Mouse (Mus musculus): ENCODE measurements around the gene Neu3. TPM values are rescaled to one million over a fixed set of nuclear protein-coding genes. Genes with fewer than 3 reads are reported as not detected.
"Not testable (repeated sequence)": the region's sequence is repeated elsewhere in the genome, so short reads cannot be mapped to it uniquely, and the experiment has no call there.

The Neu3 gene
- polyA plus RNA-seq, 1 experiment from 2014 or later = 1.1 TPM

DNA sequence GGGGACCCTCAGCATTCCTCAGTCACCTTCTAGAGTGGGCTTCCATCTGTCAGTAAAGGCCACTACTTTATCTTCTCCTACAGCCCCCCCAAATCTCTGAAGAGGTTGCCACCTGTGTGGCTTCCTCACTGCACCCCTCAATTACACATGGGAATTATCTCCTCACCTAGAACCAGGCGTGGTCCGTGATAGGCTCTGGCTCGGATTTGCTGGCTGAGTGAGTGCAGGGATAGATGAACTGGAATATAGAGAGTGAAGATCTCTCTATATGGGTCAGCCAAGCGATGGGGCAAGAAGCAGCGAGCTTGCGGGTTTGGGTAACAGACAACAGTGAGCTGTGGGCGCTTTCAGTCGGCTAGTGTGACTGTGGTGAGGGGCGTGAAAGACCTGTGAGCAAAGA, 2.7 kb downstream of the Neu3 start:
- H3K4me2 ChIP-seq (ENCODE audit: low read depth, severe bottlenecking) = no peak overlapping the region
- DNase-seq (ENCODE audit: low spot score) = no peak
- no peaks in the 10 kb centered on the region for H3K4me1 ChIP-seq (ENCODE audit: control insufficient read depth, insufficient read depth, low read length)
- no peak overlapping the region for H3K27ac ChIP-seq (replicated peaks; ENCODE audit: low read depth, low read length)
- no peak overlapping the region; the same call in 1 of the 2 replicates for H3K9ac ChIP-seq (ENCODE audit: low read length)
- ATAC-seq (ENCODE audit: insufficient number of reproducible peaks, low FRiP score, low TSS enrichment, low read depth) = no peak
- H3K27me3 ChIP-seq (ENCODE audit: control insufficient read depth, insufficient read depth, low read length) = no peaks in the 10 kb centered on the region
- WGBS = 81% methylated on average over 9 of the region's 9 CpGs
- H3K9me3 ChIP-seq (ENCODE audit: control insufficient read depth, low read length) = no peaks in the 10 kb centered on the region
- H3K4me3 ChIP-seq (ENCODE audit: low read depth, low read length) = no peak overlapping the region
- H3K36me3 ChIP-seq (ENCODE audit: control insufficient read depth, insufficient read depth, low read length) = no peaks in the 10 kb centered on the region

DNA sequence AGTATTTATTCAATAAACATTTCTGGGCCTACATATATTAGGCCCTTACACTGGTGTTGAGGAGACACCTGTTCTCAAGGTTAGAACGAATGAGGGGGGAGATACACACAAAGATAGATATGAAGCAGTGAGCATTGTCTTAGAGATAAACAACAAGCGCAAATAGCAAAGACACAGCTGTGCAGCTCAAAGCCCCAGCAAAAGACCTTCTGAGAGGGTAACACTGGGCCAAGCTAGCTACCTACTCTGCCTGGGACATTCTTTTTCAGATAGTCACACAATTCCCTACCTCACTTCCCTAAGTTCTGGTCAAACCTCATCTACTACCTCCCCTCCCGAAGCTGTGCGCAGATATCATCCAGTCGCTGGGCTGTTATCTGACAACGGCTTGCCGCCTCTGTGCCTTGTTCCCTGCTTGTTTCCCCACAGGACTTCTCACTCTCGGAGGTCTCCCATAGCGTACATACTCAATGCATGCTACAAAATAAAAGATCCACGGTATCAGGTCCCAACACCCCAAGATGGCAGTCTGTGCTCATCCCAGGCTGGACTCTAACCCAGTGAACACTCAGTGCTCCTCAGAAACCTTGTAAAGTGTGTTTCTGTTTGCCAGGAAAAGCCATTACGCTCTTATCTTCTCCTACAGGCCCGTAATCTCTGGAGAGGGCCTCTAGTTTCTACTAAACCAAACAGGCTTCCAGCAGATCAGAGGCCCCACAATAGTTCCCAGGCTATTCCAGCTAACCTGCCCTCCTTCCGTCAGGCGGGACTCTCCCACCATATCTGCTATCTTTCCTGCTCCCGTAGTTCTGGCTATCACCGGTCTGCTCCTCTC, 3.4 kb downstream of the Neu3 start:
- Histone ChIP-seq H3K4me3 (ENCODE audit: low read depth, low read length) (no peak overlapping the region), H3K4me1 (ENCODE audit: control insufficient read depth, insufficient read depth, low read length) (no peaks in the 10 kb centered on the region), H3K9ac (ENCODE audit: low read length) (no peak overlapping the region), H3K27ac (replicated peaks; ENCODE audit: low read depth, low read length) (no peak overlapping the region), H3K36me3 (ENCODE audit: control insufficient read depth, insufficient read depth, low read length) (no peaks in the 10 kb centered on the region), H3K9me3 (ENCODE audit: control insufficient read depth, low read length) (no peaks in the 10 kb centered on the region), H3K4me2 (ENCODE audit: low read depth, severe bottlenecking) (no peak overlapping the region), H3K27me3 (ENCODE audit: control insufficient read depth, insufficient read depth, low read length) (no peaks in the 10 kb centered on the region)
- no peak for ATAC-seq (ENCODE audit: insufficient number of reproducible peaks, low FRiP score, low TSS enrichment, low read depth)
- no peak for DNase-seq (ENCODE audit: low spot score)
- WGBS = 79% methylated on average over 16 of the region's 16 CpGs

DNA sequence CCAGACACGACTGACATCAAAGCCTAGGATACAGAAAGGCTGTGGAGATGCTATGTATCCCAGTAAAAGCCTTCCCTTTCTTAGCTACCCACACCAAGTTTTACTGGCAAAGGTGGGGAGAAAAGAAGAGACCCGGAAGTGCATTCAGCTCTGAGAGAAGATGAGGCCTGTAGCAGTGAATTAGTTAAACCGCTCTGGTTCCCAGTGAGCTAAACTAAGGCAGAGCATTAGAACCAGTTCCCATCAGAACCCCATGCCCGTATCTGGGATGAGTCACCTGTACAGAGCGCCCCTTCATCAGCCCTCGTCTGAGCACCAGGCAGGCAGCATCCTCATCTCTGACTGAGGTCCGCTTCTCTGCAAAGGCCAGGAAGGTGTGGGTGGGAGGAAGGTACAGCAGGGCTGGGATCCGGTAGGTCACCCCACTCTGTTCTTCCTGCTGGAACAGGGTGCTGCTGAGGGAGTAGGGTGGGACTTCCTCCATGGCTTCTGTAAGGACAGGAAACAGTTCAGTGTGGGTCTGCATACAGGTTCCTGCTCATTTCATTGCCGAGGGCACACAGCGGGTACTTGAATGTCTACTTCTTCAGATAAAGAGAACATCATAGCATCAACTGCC, 5.1 kb downstream of the Neu3 start:
- Histone ChIP-seq H3K36me3 (ENCODE audit: control insufficient read depth, insufficient read depth, low read length) (no peaks in the 10 kb centered on the region), H3K4me1 (ENCODE audit: control insufficient read depth, insufficient read depth, low read length) (no peaks in the 10 kb centered on the region), H3K27ac (replicated peaks; ENCODE audit: low read depth, low read length) (no peak overlapping the region), H3K9ac (ENCODE audit: low read length) (no peak overlapping the region), H3K4me3 (ENCODE audit: low read depth, low read length) (no peak overlapping the region), H3K9me3 (ENCODE audit: control insufficient read depth, low read length) (no peaks in the 10 kb centered on the region), H3K4me2 (ENCODE audit: low read depth, severe bottlenecking) (no peak overlapping the region), H3K27me3 (ENCODE audit: control insufficient read depth, insufficient read depth, low read length) (no peaks in the 10 kb centered on the region)
- WGBS = 89% methylated on average over 10 of the region's 10 CpGs
- ATAC-seq (ENCODE audit: insufficient number of reproducible peaks, low FRiP score, low TSS enrichment, low read depth) = no peak
- DNase-seq (ENCODE audit: low spot score) = no peak

DNA sequence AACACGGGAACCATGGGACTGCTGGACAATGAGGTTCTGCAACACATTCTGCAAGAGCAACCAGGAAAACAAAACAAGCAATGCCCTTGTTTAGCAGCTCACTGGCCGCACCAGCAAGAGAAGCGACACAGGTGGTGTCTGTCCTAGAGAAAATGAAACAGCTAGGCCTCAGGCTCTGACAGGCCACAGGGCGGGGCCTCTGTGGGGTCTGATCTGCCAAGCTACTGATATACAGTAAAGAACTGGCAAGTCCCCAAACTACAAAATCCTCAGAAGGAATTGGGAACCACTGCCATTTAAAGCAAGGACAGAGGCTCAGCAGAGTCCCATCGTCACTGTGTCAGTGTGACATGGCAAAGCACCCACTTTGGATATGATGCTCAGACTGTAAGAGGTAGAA, 5.8 kb downstream of the Neu3 start:
- no peaks in the 10 kb centered on the region for H3K4me1 ChIP-seq (ENCODE audit: control insufficient read depth, insufficient read depth, low read length)
- H3K9me3 ChIP-seq (ENCODE audit: control insufficient read depth, low read length) = no peaks in the 10 kb centered on the region
- no peak overlapping the region for H3K4me3 ChIP-seq (ENCODE audit: low read depth, low read length)
- no peak for ATAC-seq (ENCODE audit: insufficient number of reproducible peaks, low FRiP score, low TSS enrichment, low read depth)
- H3K4me2 ChIP-seq (ENCODE audit: low read depth, severe bottlenecking) = no peak overlapping the region
- H3K27ac ChIP-seq (replicated peaks; ENCODE audit: low read depth, low read length) = no peak overlapping the region
- H3K36me3 ChIP-seq (ENCODE audit: control insufficient read depth, insufficient read depth, low read length) = no peaks in the 10 kb centered on the region
- H3K27me3 ChIP-seq (ENCODE audit: control insufficient read depth, insufficient read depth, low read length) = no peaks in the 10 kb centered on the region
- WGBS = 89% methylated on average over 5 of the region's 5 CpGs
- DNase-seq (ENCODE audit: low spot score) = no peak
- H3K9ac ChIP-seq (ENCODE audit: low read length) = no peak overlapping the region

DNA sequence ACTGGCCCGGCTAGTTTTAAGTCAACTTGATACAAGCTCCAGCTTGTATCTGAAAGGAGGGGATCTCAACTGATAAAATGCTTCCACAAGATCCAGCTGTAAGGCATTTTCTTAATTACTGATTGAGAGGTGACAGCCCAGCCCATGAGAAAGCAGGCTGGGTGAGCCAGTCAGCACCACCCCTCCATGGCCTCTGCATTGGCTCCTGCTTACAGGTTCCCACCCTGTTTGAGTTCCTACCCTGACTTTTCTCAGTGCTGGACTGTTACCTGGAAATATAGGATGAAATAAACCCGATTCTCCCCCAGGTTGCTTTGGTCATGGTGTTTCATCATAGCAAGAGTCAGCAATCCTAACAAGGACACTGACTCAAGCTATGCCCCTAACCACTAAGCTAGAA, 6.3 kb downstream of the Neu3 start:
- DNase-seq (ENCODE audit: low spot score) (no peak), ATAC-seq (ENCODE audit: insufficient number of reproducible peaks, low FRiP score, low TSS enrichment, low read depth) (no peak)
- WGBS = 80% methylated on average over 2 of the region's 2 CpGs
- Histone ChIP-seq H3K36me3 (ENCODE audit: control insufficient read depth, insufficient read depth, low read length) (no peaks in the 10 kb centered on the region), H3K27me3 (ENCODE audit: control insufficient read depth, insufficient read depth, low read length) (no peaks in the 10 kb centered on the region), H3K27ac (replicated peaks; ENCODE audit: low read depth, low read length) (no peak overlapping the region), H3K9ac (ENCODE audit: low read length) (no peak overlapping the region), H3K4me1 (ENCODE audit: control insufficient read depth, insufficient read depth, low read length) (no peaks in the 10 kb centered on the region), H3K4me3 (ENCODE audit: low read depth, low read length) (no peak overlapping the region), H3K9me3 (ENCODE audit: control insufficient read depth, low read length) (no peaks in the 10 kb centered on the region), H3K4me2 (ENCODE audit: low read depth, severe bottlenecking) (no peak overlapping the region)

DNA sequence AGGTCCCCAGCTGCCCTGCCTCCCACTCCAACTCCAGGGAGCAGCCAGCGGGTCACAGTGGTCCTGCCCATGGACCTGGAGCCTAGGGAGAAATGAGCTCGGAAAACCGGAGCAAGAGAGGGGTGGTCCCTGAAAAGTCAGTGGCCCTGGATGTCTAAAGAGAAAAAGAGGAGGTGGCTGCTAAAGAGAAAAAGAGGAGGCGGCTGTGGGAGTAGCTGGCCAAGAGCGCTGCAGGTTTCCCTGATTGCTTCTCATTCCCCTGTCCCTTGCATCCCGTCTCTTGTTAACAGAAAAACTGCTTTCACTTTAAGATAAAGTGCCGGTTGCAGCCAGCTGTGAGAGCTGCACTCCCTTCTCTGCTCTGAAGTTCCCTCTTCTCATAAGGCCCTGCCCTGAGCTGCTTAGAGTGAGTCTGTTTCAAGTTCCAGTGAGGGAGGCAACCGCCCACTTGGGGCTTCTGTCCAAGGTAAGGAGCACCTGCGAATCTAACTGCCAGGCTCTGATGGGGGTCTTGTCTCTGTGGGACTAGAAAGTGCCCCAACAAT, 10.0 kb downstream of the Neu3 start:
- H3K36me3 ChIP-seq (ENCODE audit: control insufficient read depth, insufficient read depth, low read length); H3K27me3 ChIP-seq (ENCODE audit: control insufficient read depth, insufficient read depth, low read length); H3K9ac ChIP-seq (ENCODE audit: low read length); DNase-seq (ENCODE audit: low spot score); H3K27ac ChIP-seq (replicated peaks; ENCODE audit: low read depth, low read length); H3K4me2 ChIP-seq (ENCODE audit: low read depth, severe bottlenecking); ATAC-seq (ENCODE audit: insufficient number of reproducible peaks, low FRiP score, low TSS enrichment, low read depth); H3K9me3 ChIP-seq (ENCODE audit: control insufficient read depth, low read length); H3K4me3 ChIP-seq (ENCODE audit: low read depth, low read length); H3K4me1 ChIP-seq (ENCODE audit: control insufficient read depth, insufficient read depth, low read length): not testable (repeated sequence)
- WGBS = 20% methylated on average over 9 of the region's 9 CpGs

DNA sequence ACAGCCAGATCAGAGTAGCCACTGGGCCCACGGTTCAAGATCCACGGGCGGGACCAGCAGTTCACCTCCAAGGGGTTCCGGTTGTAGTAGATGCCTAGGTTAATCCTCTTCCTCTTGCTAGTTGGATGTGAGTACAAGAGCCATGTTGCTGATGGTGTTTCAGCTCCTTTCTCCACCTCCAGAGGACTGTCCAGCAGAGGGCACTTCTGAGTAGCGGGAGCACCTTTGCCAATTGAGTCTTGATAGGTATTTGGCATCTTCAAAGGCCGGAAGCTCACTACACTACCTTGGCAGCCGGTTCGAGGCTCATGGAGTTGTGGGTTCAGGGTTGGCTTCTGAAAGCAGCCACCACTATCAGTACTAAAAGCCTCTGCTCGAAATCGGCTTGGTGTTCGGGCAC, 14.8 kb downstream of the Neu3 start:
- no peaks in the 10 kb centered on the region for H3K9me3 ChIP-seq (ENCODE audit: control insufficient read depth, low read length)

DNA sequence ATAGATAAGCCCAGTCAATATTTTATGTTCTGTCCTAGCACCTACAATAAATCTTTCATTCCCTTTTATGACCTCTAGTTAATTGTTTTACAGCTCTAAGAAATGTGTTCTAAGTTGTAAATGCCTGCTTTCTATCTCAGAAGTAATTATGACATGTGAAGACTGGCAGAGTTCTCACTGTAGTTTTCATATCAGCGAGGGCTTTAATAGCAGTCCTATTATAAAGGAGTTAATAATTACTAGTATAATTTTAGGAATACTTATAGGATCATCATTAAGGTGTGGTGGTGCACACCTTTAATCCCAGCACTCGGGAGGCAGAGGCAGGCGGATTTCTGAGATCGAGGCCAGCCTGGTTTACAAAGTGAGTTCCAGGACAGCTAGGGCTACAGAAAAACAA, 16.6 kb downstream of the Neu3 start:
- no peaks in the 10 kb centered on the region for H3K36me3 ChIP-seq (ENCODE audit: control insufficient read depth, insufficient read depth, low read length)
- no peaks in the 10 kb centered on the region for H3K4me1 ChIP-seq (ENCODE audit: control insufficient read depth, insufficient read depth, low read length)

More for the DNA sequence above, 14.8 kb downstream of the Neu3 start:
- Histone ChIP-seq H3K4me2 (ENCODE audit: low read depth, severe bottlenecking) (no peak overlapping the region), H3K4me1 (ENCODE audit: control insufficient read depth, insufficient read depth, low read length) (no peaks in the 10 kb centered on the region), H3K9ac (ENCODE audit: low read length) (no peak overlapping the region), H3K4me3 (ENCODE audit: low read depth, low read length) (no peak overlapping the region), H3K27ac (replicated peaks; ENCODE audit: low read depth, low read length) (no peak overlapping the region), H3K36me3 (ENCODE audit: control insufficient read depth, insufficient read depth, low read length) (no peaks in the 10 kb centered on the region), H3K27me3 (ENCODE audit: control insufficient read depth, insufficient read depth, low read length) (no peaks in the 10 kb centered on the region)
- ATAC-seq (ENCODE audit: insufficient number of reproducible peaks, low FRiP score, low TSS enrichment, low read depth) = no peak
- no peak for DNase-seq (ENCODE audit: low spot score)
- WGBS = 92% methylated on average over 11 of the region's 11 CpGs

More for the DNA sequence above, 16.6 kb downstream of the Neu3 start:
- ATAC-seq (ENCODE audit: insufficient number of reproducible peaks, low FRiP score, low TSS enrichment, low read depth) (no peak), DNase-seq (ENCODE audit: low spot score) (no peak)
- no peak overlapping the region for H3K27ac ChIP-seq (replicated peaks; ENCODE audit: low read depth, low read length)
- no peak overlapping the region for H3K4me2 ChIP-seq (ENCODE audit: low read depth, severe bottlenecking)
- WGBS = 83% methylated on average over 4 of the region's 4 CpGs
- H3K27me3 ChIP-seq (ENCODE audit: control insufficient read depth, insufficient read depth, low read length) = no peaks in the 10 kb centered on the region
- no peak overlapping the region for H3K9ac ChIP-seq (ENCODE audit: low read length)
- H3K4me3 ChIP-seq (ENCODE audit: low read depth, low read length) = no peak overlapping the region
- no peaks in the 10 kb centered on the region for H3K9me3 ChIP-seq (ENCODE audit: control insufficient read depth, low read length)
